Mouse (Mus musculus) kidney, embryonic 15.5 days (tissue): ENCODE data around the gene 1110065P20Rik. TPM values are rescaled to one million over a fixed set of nuclear protein-coding genes. Genes with fewer than 3 reads are reported as not detected.
A peak's percentile ranks its signal among the peaks of the same experiment; 100 is the strongest.

Source experiments
- ATAC-seq: fragments of 200-750 bp; cut with Nextera tagmentation; replicated peaks from 2 replicates; pipeline ENCODE4 v1.8.0; 2017; ENCODE audit warnings: moderate TSS enrichment; ENCODE audit not compliant: low FRiP score
- H3K27ac ChIP-seq: fragments of 300-500 bp; sonication (generic); 2 replicates; pipeline ENCODE4 v1.5.1; 2015; ENCODE audit warnings: mild to moderate bottlenecking, inconsistent platforms
- H3K27me3 ChIP-seq: fragments of 300-500 bp; sonication (generic); 2 replicates; pipeline ENCODE4 v1.6.1; 2015; ENCODE audit warnings: inconsistent platforms
- H3K36me3 ChIP-seq: fragments of 300-500 bp; sonication (generic); 2 replicates; pipeline ENCODE4 v1.6.1; 2015; ENCODE audit warnings: inconsistent platforms
- H3K4me1 ChIP-seq: fragments of 300-500 bp; sonication (generic); 2 replicates; pipeline ENCODE4 v1.6.1; 2015; ENCODE audit warnings: inconsistent platforms
- H3K4me2 ChIP-seq: fragments of 300-500 bp; sonication (generic); 2 replicates; pipeline ENCODE4 v1.6.1; 2015; ENCODE audit warnings: moderate library complexity, mild to moderate bottlenecking, inconsistent platforms
- H3K4me3 ChIP-seq: fragments of 300-500 bp; sonication (generic); replicated peaks from 2 replicates; pipeline ENCODE4 v1.5.1; 2015; ENCODE audit warnings: mild to moderate bottlenecking, inconsistent platforms
- H3K9ac ChIP-seq: fragments of 300-500 bp; sonication (generic); 2 replicates; pipeline ENCODE4 v1.6.1; 2015; ENCODE audit warnings: mild to moderate bottlenecking, inconsistent platforms
- H3K9me3 ChIP-seq: fragments of 300-500 bp; sonication (generic); replicated peaks from 2 replicates; pipeline ENCODE4 v1.6.1; 2016; ENCODE audit warnings: inconsistent platforms
- WGBS: fragments of 180-500 bp; shearing (Covaris S2); methylation state at CpG from one replicate; pipeline ENCODE4 v1.1.7; 2015; ENCODE audit warnings: mixed read lengths; 5-methylcytosine and 5-hydroxymethylcytosine counted together
- polyA plus RNA-seq: library from polyadenylated mRNA; unstranded; fragments of >200 nt; fragmentation: Nextera tagmentation; extraction: Ambion mirVana; gene quantifications from 2 replicates; pipeline ENCODE4 v1.2.1, GENCODE M21; 2015

Gene 1110065P20Rik
- polyA plus RNA-seq, 1 experiment from 2014 or later, result 50.3 TPM

GRCm38 (mm10) chr4:124832796-124833195, 18.2 kb downstream of the 1110065P20Rik start:
- no peak overlapping the region for H3K27ac ChIP-seq
- H3K27me3 ChIP-seq, result no peaks in the 10 kb centered on the region
- no peak for ATAC-seq
- peaks cover 76% of the 10 kb centered on the region for H3K36me3 ChIP-seq
- no peaks in the 10 kb centered on the region for H3K4me1 ChIP-seq
- H3K4me2 ChIP-seq, result no peak overlapping the region
- no peaks in the 10 kb centered on the region for H3K9me3 ChIP-seq
- no peak overlapping the region for H3K9ac ChIP-seq
- no peak overlapping the region for H3K4me3 ChIP-seq
- 92% methylated on average over 10 of the region's 10 CpGs for WGBS

- Histone ChIP-seq H3K4me2 (no peak overlapping the region), H3K9me3 (no peaks in the 10 kb centered on the region), H3K36me3 (peaks cover 83% of the 10 kb centered on the region), H3K4me3 (no peak overlapping the region), H3K4me1 (no peaks in the 10 kb centered on the region), H3K27me3 (no peaks in the 10 kb centered on the region), H3K27ac (no peak overlapping the region), H3K9ac (no peak overlapping the region)
- no peak for ATAC-seq
- WGBS, result 80% methylated on average over 5 of the region's 5 CpGs
Observed at GRCm38 (mm10) chr4:124829671-124830070, 21.3 kb downstream of the 1110065P20Rik start.

GRCm38 (mm10) chr4:124825371-124825965, 25.5 kb downstream of the 1110065P20Rik start:
- no peak overlapping the region for H3K4me3 ChIP-seq
- H3K4me1 ChIP-seq, result no peaks in the 10 kb centered on the region
- no peak for ATAC-seq
- no peak overlapping the region for H3K4me2 ChIP-seq
- H3K9me3 ChIP-seq, result no peaks in the 10 kb centered on the region
- 97% methylated on average over 21 of the region's 21 CpGs for WGBS
- no peaks in the 10 kb centered on the region for H3K27me3 ChIP-seq
- no peak overlapping the region for H3K9ac ChIP-seq
- peaks cover 90% of the 10 kb centered on the region for H3K36me3 ChIP-seq
- no peak overlapping the region for H3K27ac ChIP-seq

DNA sequence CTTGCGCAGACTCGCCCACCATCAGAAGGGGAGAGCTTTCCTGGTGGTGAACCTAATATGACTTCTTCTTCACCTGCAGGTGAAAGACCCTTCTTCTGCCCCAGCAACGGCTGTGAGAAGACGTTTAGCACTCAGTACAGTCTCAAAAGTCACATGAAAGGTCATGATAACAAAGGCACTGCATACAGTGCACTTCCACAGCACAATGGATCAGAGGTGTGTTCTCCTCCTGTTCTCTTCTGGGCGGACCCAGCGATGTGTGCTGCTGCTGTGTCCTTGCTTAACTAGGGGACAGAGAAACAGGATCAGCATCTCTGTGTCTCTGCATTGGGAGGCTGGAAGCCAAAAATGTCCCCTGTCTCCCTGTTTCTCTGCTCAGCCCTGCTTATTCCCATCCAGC, 26.0 kb downstream of the 1110065P20Rik start:
- no peak for ATAC-seq
- Histone ChIP-seq H3K27me3 (no peaks in the 10 kb centered on the region), H3K36me3 (peaks cover 90% of the 10 kb centered on the region), H3K4me3 (no peak overlapping the region), H3K27ac (no peak overlapping the region), H3K4me2 (no peak overlapping the region), H3K4me1 (no peaks in the 10 kb centered on the region), H3K9ac (no peak overlapping the region), H3K9me3 (no peaks in the 10 kb centered on the region)
- 92% methylated on average over 6 of the region's 6 CpGs for WGBS

- no peak for ATAC-seq
- Histone ChIP-seq H3K4me3 (no peak overlapping the region), H3K9ac (no peak overlapping the region), H3K4me1 (peaks cover 13% of the 10 kb centered on the region), H3K36me3 (peaks cover 48% of the 10 kb centered on the region), H3K9me3 (no peaks in the 10 kb centered on the region), H3K27ac (no peak overlapping the region), H3K4me2 (no peak overlapping the region), H3K27me3 (no peaks in the 10 kb centered on the region)
- WGBS, result 90% methylated on average over 4 of the region's 4 CpGs
Observed at GRCm38 (mm10) chr4:124818832-124819231, 32.2 kb downstream of the 1110065P20Rik start.

DNA sequence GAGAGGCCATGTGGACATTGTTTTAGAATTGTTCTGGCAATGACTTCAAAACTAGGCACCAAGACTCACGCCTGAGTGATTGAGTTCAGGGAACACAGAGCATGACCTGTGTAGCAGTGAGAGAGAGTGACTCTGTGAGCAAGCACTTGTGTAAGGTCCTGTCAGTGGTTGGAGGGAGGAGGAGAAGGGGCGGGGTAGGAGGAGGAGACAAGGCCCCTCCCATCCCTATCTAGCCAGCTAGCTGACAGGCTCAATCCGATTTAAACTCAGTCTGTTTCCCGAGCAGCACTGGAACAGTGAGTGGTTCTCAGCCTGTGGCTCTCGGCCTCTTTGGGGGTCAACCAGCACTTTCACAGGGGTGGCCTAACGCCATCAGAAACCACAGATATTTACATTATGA, 33.2 kb downstream of the 1110065P20Rik start:
- H3K4me2 ChIP-seq, result no peak overlapping the region
- ATAC-seq, result peak; percentile 87
- H3K9me3 ChIP-seq, result no peaks in the 10 kb centered on the region
- 15% methylated on average over 6 of the region's 6 CpGs for WGBS
- no peak overlapping the region for H3K9ac ChIP-seq
- peak overlapping the region; percentile 46; the same call in 1 of the 2 replicates for H3K27ac ChIP-seq
- H3K4me1 ChIP-seq, result peaks cover 13% of the 10 kb centered on the region
- no peak overlapping the region for H3K4me3 ChIP-seq
- no peaks in the 10 kb centered on the region for H3K27me3 ChIP-seq
- peaks cover 42% of the 10 kb centered on the region for H3K36me3 ChIP-seq

- Histone ChIP-seq H3K4me2 (no peak overlapping the region), H3K4me1 (peaks cover 13% of the 10 kb centered on the region), H3K9me3 (no peaks in the 10 kb centered on the region), H3K4me3 (no peak overlapping the region), H3K27ac (no peak overlapping the region), H3K27me3 (no peaks in the 10 kb centered on the region), H3K36me3 (peaks cover 35% of the 10 kb centered on the region), H3K9ac (no peak overlapping the region)
- WGBS, result 94% methylated on average over 11 of the region's 11 CpGs
- ATAC-seq, result no peak
Observed at GRCm38 (mm10) chr4:124815901-124816300, 35.1 kb downstream of the 1110065P20Rik start.

DNA sequence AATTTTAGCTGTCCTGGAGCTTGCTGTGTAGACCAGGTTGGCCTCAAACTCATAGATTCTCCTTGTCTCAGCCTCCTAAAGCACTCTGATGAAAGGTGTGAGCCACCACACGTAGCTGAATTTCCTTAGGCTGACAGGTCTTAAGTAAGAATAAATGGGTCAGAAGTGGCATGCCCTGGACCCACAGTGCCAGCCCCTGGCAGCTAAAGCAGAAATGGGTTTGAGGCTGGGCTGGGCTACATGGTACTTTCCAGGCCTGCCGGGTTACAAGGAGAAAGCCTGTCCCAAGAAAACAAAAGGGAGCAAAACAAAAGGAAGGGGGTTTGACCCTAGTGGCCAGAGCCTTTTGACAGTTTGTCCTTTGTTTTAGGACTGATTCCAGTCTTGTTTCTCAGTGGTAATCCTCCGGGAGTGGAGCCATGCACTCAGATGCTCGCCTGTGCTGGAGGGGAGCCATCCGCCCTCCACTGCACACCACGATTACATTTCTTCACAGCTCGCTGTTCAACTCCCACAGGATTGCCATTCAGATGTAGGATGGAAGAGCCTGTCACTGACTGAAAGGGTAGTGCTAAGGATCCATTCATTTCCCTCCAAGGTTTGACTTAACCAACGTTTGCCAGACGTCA, 39.5 kb downstream of the 1110065P20Rik start:
- WGBS, result 71% methylated on average over 9 of the region's 9 CpGs
- no peaks in the 10 kb centered on the region for H3K27me3 ChIP-seq

GRCm38 (mm10) chr4:124810056-124810455, 40.9 kb downstream of the 1110065P20Rik start:
- ATAC-seq, result no peak
- 88% methylated on average over 7 of the region's 7 CpGs for WGBS

More for the DNA sequence above, 39.5 kb downstream of the 1110065P20Rik start:
- Histone ChIP-seq H3K4me3 (no peak overlapping the region), H3K9ac (no peak overlapping the region), H3K4me1 (peaks cover 11% of the 10 kb centered on the region), H3K27ac (no peak overlapping the region), H3K36me3 (peaks cover 44% of the 10 kb centered on the region), H3K4me2 (no peak overlapping the region), H3K9me3 (no peaks in the 10 kb centered on the region)
- ATAC-seq, result no peak

DNA sequence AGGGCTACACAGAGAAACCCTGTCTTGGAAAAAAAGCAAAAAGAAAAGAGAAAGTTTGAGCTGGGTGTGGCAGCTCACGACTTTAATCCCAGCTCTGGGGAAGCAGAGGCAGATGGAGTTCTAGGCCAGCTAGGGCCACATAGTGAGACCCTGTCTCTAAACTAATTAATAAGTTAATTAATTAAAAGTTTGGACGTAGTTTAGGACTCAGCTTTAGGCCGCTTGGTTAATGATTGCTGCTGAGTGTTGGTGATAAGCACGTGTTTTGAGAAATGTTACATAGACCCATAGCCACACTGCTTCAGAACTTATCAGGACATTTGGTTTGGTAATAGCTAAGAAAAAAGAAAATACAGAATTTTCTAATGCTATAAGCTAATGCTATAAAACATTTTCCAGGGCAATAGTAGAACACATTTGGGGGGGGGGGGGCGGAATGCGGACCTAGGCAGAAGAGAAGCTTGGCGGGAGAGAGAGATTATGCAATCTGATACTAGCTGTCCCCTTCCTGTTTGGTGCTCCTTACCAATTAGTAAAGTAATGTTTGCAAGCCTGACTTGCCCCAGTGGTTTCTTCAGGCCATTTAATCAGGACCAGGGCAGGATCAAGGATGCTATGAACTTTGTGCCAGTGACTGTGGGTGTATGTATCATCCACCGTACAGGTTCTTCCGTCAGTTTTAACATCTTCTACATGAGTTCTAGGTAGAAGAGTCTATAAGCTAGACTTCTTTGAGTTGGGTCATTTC, 41.7 kb downstream of the 1110065P20Rik start:
- Histone ChIP-seq H3K27ac (no peak overlapping the region), H3K27me3 (no peaks in the 10 kb centered on the region), H3K9ac (no peak overlapping the region), H3K4me2 (no peak overlapping the region), H3K36me3 (peaks cover 59% of the 10 kb centered on the region), H3K9me3 (no peaks in the 10 kb centered on the region), H3K4me1 (peaks cover 11% of the 10 kb centered on the region), H3K4me3 (no peak overlapping the region)
- no peak for ATAC-seq
- 72% methylated on average over 9 of the region's 9 CpGs for WGBS

More at GRCm38 (mm10) chr4:124810056-124810455, 40.9 kb downstream of the 1110065P20Rik start:
- Histone ChIP-seq H3K9ac (no peak overlapping the region), H3K4me2 (no peak overlapping the region), H3K36me3 (peaks cover 54% of the 10 kb centered on the region), H3K27me3 (no peaks in the 10 kb centered on the region), H3K4me3 (no peak overlapping the region), H3K27ac (no peak overlapping the region), H3K9me3 (no peaks in the 10 kb centered on the region), H3K4me1 (peaks cover 11% of the 10 kb centered on the region)

DNA sequence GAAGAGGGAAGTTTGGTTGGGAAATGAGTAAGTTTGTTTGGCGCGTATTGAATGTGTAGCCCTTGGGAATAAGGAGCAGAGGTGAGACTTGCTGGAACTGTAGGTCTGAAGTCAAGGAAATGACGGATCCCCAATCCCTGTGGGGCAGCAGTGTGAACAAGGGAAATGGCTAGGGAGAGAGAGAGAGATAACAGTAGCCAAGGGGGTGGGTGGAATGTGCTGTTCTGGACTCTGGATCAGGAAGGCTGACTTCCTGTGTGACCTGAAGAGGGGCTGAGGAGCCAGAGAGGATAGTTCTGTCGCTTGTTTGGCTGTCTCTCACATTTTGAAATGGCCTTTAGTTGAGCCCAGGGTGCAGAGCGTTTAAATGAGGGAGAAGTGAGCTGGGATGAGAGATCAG, 42.5 kb downstream of the 1110065P20Rik start:
- ATAC-seq, result no peak
- no peaks in the 10 kb centered on the region for H3K27me3 ChIP-seq
- no peak overlapping the region for H3K9ac ChIP-seq
- no peaks in the 10 kb centered on the region for H3K9me3 ChIP-seq
- WGBS, result 76% methylated on average over 5 of the region's 5 CpGs
- H3K27ac ChIP-seq, result no peak overlapping the region
- no peak overlapping the region for H3K4me3 ChIP-seq
- no peak overlapping the region for H3K4me2 ChIP-seq
- peaks cover 13% of the 10 kb centered on the region for H3K4me1 ChIP-seq
- peaks cover 56% of the 10 kb centered on the region for H3K36me3 ChIP-seq

- peak overlapping the region; percentile 98 for H3K4me3 ChIP-seq
- H3K27me3 ChIP-seq, result no peaks in the 10 kb centered on the region
- peak overlapping the region; percentile 96; the same call in 1 of the 2 replicates for H3K9ac ChIP-seq
- WGBS, result 70% methylated on average over 6 of the region's 6 CpGs
- H3K4me2 ChIP-seq, result peak overlapping the region; percentile 92
- no peaks in the 10 kb centered on the region for H3K9me3 ChIP-seq
- H3K4me1 ChIP-seq, result peaks cover 14% of the 10 kb centered on the region
- ATAC-seq, result no peak
- H3K27ac ChIP-seq, result no peak overlapping the region
- peaks cover 63% of the 10 kb centered on the region for H3K36me3 ChIP-seq
Observed at GRCm38 (mm10) chr4:124803406-124803805, 47.6 kb downstream of the 1110065P20Rik start.
